Mouse (Mus musculus) heart, embryonic 15.5 days (tissue): ENCODE measurements at regions not wholly inside any gene's neighbourhood (a gene's known extent, or its start where the extent isn't known, plus 50 kb on each side); places are given as distances from the start of the nearest gene placed in this dataset.
"Not testable (repeated sequence)": the region's sequence is repeated elsewhere in the genome, so short reads cannot be mapped to it uniquely, and the experiment has no call there.

Experiments
- ATAC-seq: fragments of 200-750 bp; cut with Nextera tagmentation; replicated peaks from 2 replicates; pipeline ENCODE4 v1.8.0; 2017; ENCODE audit warnings: low read depth, moderate TSS enrichment; ENCODE audit not compliant: insufficient number of reproducible peaks, insufficient read depth, low FRiP score
- H3K27ac ChIP-seq: fragments of 300-500 bp; sonication (generic); 2 replicates; pipeline ENCODE4 v1.5.1; 2015; ENCODE audit warnings: mild to moderate bottlenecking, inconsistent platforms
- H3K27me3 ChIP-seq: fragments of 300-500 bp; sonication (generic); 2 replicates; pipeline ENCODE4 v1.6.1; 2015; ENCODE audit warnings: inconsistent platforms
- H3K36me3 ChIP-seq: fragments of 300-500 bp; sonication (generic); 2 replicates; pipeline ENCODE4 v1.6.1; 2015; ENCODE audit warnings: mild to moderate bottlenecking, inconsistent platforms
- H3K4me1 ChIP-seq: fragments of 300-500 bp; sonication (generic); replicated peaks from 2 replicates; pipeline ENCODE4 v1.6.1; 2015; ENCODE audit warnings: inconsistent platforms
- H3K4me2 ChIP-seq: fragments of 300-500 bp; sonication (generic); 2 replicates; pipeline ENCODE4 v1.6.1; 2015; ENCODE audit warnings: inconsistent platforms, mild to moderate bottlenecking, moderate library complexity
- H3K4me3 ChIP-seq: fragments of 300-500 bp; sonication (generic); 2 replicates; pipeline ENCODE4 v1.5.1; 2015; ENCODE audit warnings: mild to moderate bottlenecking, inconsistent platforms
- H3K9ac ChIP-seq: fragments of 300-500 bp; sonication (generic); 2 replicates; pipeline ENCODE4 v1.6.1; 2015; ENCODE audit warnings: mild to moderate bottlenecking, inconsistent platforms
- H3K9me3 ChIP-seq: fragments of 300-500 bp; sonication (generic); replicated peaks from 2 replicates; pipeline ENCODE4 v1.6.1; 2016; ENCODE audit warnings: inconsistent platforms
- WGBS: fragments of 180-500 bp; shearing (Covaris S2); methylation state at CpG from one replicate; pipeline ENCODE4 v1.1.7; 2015; ENCODE audit warnings: mixed read lengths; 5-methylcytosine and 5-hydroxymethylcytosine counted together

- no peaks in the 10 kb centered on the region for H3K27me3 ChIP-seq
- ATAC-seq = no peak
- H3K9ac ChIP-seq = no peak overlapping the region
- H3K9me3 ChIP-seq = peaks cover 4% of the 10 kb centered on the region; the same call in 1 of the 2 replicates
- H3K27ac ChIP-seq = no peak overlapping the region
- no peaks in the 10 kb centered on the region for H3K4me1 ChIP-seq
- H3K4me3 ChIP-seq = no peak overlapping the region
- H3K4me2 ChIP-seq = no peak overlapping the region
- 70% methylated on average over 3 of the region's 3 CpGs for WGBS
- no peaks in the 10 kb centered on the region for H3K36me3 ChIP-seq
Measured at GRCm38 (mm10) chr11:20390622-20391021, 58.1 kb upstream of the Slc1a4 start.

- ATAC-seq, H3K36me3 ChIP-seq, H3K27me3 ChIP-seq, H3K4me2 ChIP-seq, H3K4me1 ChIP-seq, H3K27ac ChIP-seq, H3K9me3 ChIP-seq, H3K4me3 ChIP-seq, H3K9ac ChIP-seq: not testable (repeated sequence)
- 84% methylated on average over 3 of the region's 3 CpGs for WGBS
Measured at GRCm38 (mm10) chr11:20393302-20393701, 60.8 kb upstream of the Slc1a4 start.

GRCm38 (mm10) chr11:20393807-20394206 lies 61.3 kb upstream of the Slc1a4 start:
- H3K4me1 ChIP-seq, H3K36me3 ChIP-seq, H3K27ac ChIP-seq, H3K27me3 ChIP-seq, H3K9ac ChIP-seq, H3K4me2 ChIP-seq, H3K4me3 ChIP-seq, ATAC-seq, H3K9me3 ChIP-seq: not testable (repeated sequence)
- 90% methylated on average over 3 of the region's 3 CpGs for WGBS

GRCm38 (mm10) chr11:20395848-20396203 lies 63.3 kb upstream of the Slc1a4 start:
- no peaks in the 10 kb centered on the region for H3K36me3 ChIP-seq
- H3K9ac ChIP-seq = no peak overlapping the region
- H3K27me3 ChIP-seq = no peaks in the 10 kb centered on the region
- H3K4me1 ChIP-seq = peaks cover 9% of the 10 kb centered on the region
- H3K9me3 ChIP-seq = peaks cover 4% of the 10 kb centered on the region; the same call in 1 of the 2 replicates
- H3K4me2 ChIP-seq = no peak overlapping the region
- ATAC-seq = no peak
- no peak overlapping the region; the same call in 1 of the 2 replicates for H3K27ac ChIP-seq
- H3K4me3 ChIP-seq = no peak overlapping the region
- 92% methylated on average over 7 of the region's 7 CpGs for WGBS

GRCm38 (mm10) chr11:20396204-20396848 lies 63.8 kb upstream of the Slc1a4 start:
- ATAC-seq = no peak; the same call in 1 of the 2 replicates
- H3K9me3 ChIP-seq = peaks cover 2% of the 10 kb centered on the region; the same call in 1 of the 2 replicates
- no peaks in the 10 kb centered on the region for H3K27me3 ChIP-seq
- no peaks in the 10 kb centered on the region for H3K36me3 ChIP-seq
- no peak overlapping the region for H3K4me2 ChIP-seq
- H3K4me3 ChIP-seq = no peak overlapping the region
- H3K27ac ChIP-seq = no peak overlapping the region; the same call in 1 of the 2 replicates
- WGBS = 54% methylated on average over 11 of the region's 11 CpGs
- H3K9ac ChIP-seq = no peak overlapping the region
- peaks cover 9% of the 10 kb centered on the region for H3K4me1 ChIP-seq

GRCm38 (mm10) chr11:20396884-20397283 lies 64.4 kb upstream of the Slc1a4 start:
- no peaks in the 10 kb centered on the region for H3K36me3 ChIP-seq
- H3K9ac ChIP-seq = no peak overlapping the region
- H3K4me2 ChIP-seq = no peak overlapping the region
- 43% methylated on average over 3 of the region's 3 CpGs for WGBS
- no peak for ATAC-seq
- no peaks in the 10 kb centered on the region for H3K9me3 ChIP-seq
- H3K27ac ChIP-seq = no peak overlapping the region
- no peak overlapping the region for H3K4me3 ChIP-seq
- no peaks in the 10 kb centered on the region for H3K27me3 ChIP-seq
- H3K4me1 ChIP-seq = peaks cover 9% of the 10 kb centered on the region

GRCm38 (mm10) chr11:20400302-20401234 lies 68.1 kb upstream of the Slc1a4 start:
- Histone ChIP-seq H3K9ac (no peak overlapping the region; the same call in 1 of the 2 replicates), H3K4me2 (peak overlapping the region; percentile 67), H3K36me3 (no peaks in the 10 kb centered on the region), H3K4me3 (peak overlapping the region; percentile 39), H3K27me3 (no peaks in the 10 kb centered on the region), H3K27ac (no peak overlapping the region), H3K9me3 (no peaks in the 10 kb centered on the region), H3K4me1 (peaks cover 9% of the 10 kb centered on the region)
- 10% methylated on average over 32 of the region's 32 CpGs for WGBS
- ATAC-seq = 0 out of 2 replicates have a peak, but pooled peaks have one; percentile 69

- Histone ChIP-seq H3K27me3 (no peaks in the 10 kb centered on the region), H3K9ac (no peak overlapping the region), H3K36me3 (no peaks in the 10 kb centered on the region), H3K9me3 (no peaks in the 10 kb centered on the region), H3K4me2 (no peak overlapping the region), H3K4me1 (no peaks in the 10 kb centered on the region; the same call in none of the 2 replicates), H3K4me3 (no peak overlapping the region), H3K27ac (no peak overlapping the region)
- no peak for ATAC-seq
- 66% methylated on average over 3 of the region's 3 CpGs for WGBS
Measured at GRCm38 (mm10) chr11:20403456-20403855, 70.9 kb upstream of the Slc1a4 start.

- no peak overlapping the region for H3K4me3 ChIP-seq
- 69% methylated on average over 5 of the region's 5 CpGs for WGBS
- no peaks in the 10 kb centered on the region for H3K27me3 ChIP-seq
- H3K4me1 ChIP-seq = no peaks in the 10 kb centered on the region; the same call in none of the 2 replicates
- no peak for ATAC-seq
- H3K36me3 ChIP-seq = no peaks in the 10 kb centered on the region
- H3K9ac ChIP-seq = no peak overlapping the region
- no peak overlapping the region for H3K27ac ChIP-seq
- H3K9me3 ChIP-seq = no peaks in the 10 kb centered on the region
- H3K4me2 ChIP-seq = no peak overlapping the region
Measured at GRCm38 (mm10) chr11:20404476-20404875, 72.0 kb upstream of the Slc1a4 start.

GRCm38 (mm10) chr11:20418141-20418540 lies 85.6 kb upstream of the Slc1a4 start:
- Histone ChIP-seq H3K36me3 (no peaks in the 10 kb centered on the region), H3K27me3 (no peaks in the 10 kb centered on the region), H3K9ac (no peak overlapping the region), H3K4me2 (no peak overlapping the region), H3K4me1 (no peaks in the 10 kb centered on the region), H3K4me3 (no peak overlapping the region), H3K27ac (no peak overlapping the region), H3K9me3 (peaks cover 9% of the 10 kb centered on the region)
- 67% methylated on average over 2 of the region's 2 CpGs for WGBS
- ATAC-seq = no peak

- Histone ChIP-seq H3K4me2 (no peak overlapping the region), H3K4me3 (no peak overlapping the region), H3K27me3 (no peaks in the 10 kb centered on the region), H3K9me3 (peaks cover 4% of the 10 kb centered on the region), H3K9ac (no peak overlapping the region), H3K36me3 (no peaks in the 10 kb centered on the region), H3K27ac (no peak overlapping the region), H3K4me1 (no peaks in the 10 kb centered on the region)
- 76% methylated on average over 4 of the region's 4 CpGs for WGBS
- ATAC-seq = no peak
Measured at GRCm38 (mm10) chr11:20420876-20421275, 88.4 kb upstream of the Slc1a4 start.
